Mouse (Mus musculus) CD4-positive helper T cell, adult 2 months (primary cell): ENCODE data around the gene Glyctk.
A peak's percentile ranks its signal among the peaks of the same experiment; 100 is the strongest.
"Not testable (repeated sequence)": the region's sequence is repeated elsewhere in the genome, so short reads cannot be mapped to it uniquely, and the experiment has no call there.

Experiments
- DNase-seq: peaks from one replicate; pipeline ENCODE4 v3.0.0-alpha.2; 2012; ENCODE audit warnings: low read depth, missing footprints, low spot score

Gene Glyctk

GRCm38 (mm10) chr9:106176769-106177168, 18.8 kb upstream of the Glyctk start:
- DNase-seq, result peak; percentile 34

GRCm38 (mm10) chr9:106175552-106176200, 17.7 kb upstream of the Glyctk start:
- DNase-seq, result peak; percentile 48

- no peak for DNase-seq
These were observed 15.4 kb upstream of the Glyctk start for GRCm38 (mm10) chr9:106173363-106173762.

GRCm38 (mm10) chr9:106172527-106172926, 14.6 kb upstream of the Glyctk start:
- no peak for DNase-seq

GRCm38 (mm10) chr9:106171346-106172158, 13.6 kb upstream of the Glyctk start:
- DNase-seq, result peak; percentile 44

GRCm38 (mm10) chr9:106170556-106171345, 12.8 kb upstream of the Glyctk start, which contains the start of gene Wdr82:
TSS of gene Wdr82 (plus strand) at chr9:106170928.
- DNase-seq, result peak; percentile 95

GRCm38 (mm10) chr9:106169917-106170316, 12.0 kb upstream of the Glyctk start:
- no peak for DNase-seq

- not testable (repeated sequence) for DNase-seq
These were observed 11.1 kb upstream of the Glyctk start for GRCm38 (mm10) chr9:106169006-106169405.

- DNase-seq, result no peak
These were observed 9.8 kb upstream of the Glyctk start for GRCm38 (mm10) chr9:106167703-106168102.

- no peak for DNase-seq
These were observed 9.3 kb upstream of the Glyctk start for GRCm38 (mm10) chr9:106167241-106167640.

GRCm38 (mm10) chr9:106166709-106167108, 8.8 kb upstream of the Glyctk start:
- DNase-seq, result no peak

GRCm38 (mm10) chr9:106160426-106160825, 2.5 kb upstream of the Glyctk start:
- DNase-seq, result peak; percentile 28

GRCm38 (mm10) chr9:106159784-106160301, 1.9 kb upstream of the Glyctk start:
- DNase-seq, result peak; percentile 85

- DNase-seq, result no peak
These were observed 1.3 kb upstream of the Glyctk start for GRCm38 (mm10) chr9:106159237-106159636.

GRCm38 (mm10) chr9:106157623-106157925, 364 bp downstream of the Glyctk start:
- DNase-seq, result no peak

GRCm38 (mm10) chr9:106156921-106157622, 866 bp downstream of the Glyctk start:
- no peak for DNase-seq

GRCm38 (mm10) chr9:106156419-106156818, 1.5 kb downstream of the Glyctk start:
- DNase-seq, result peak; percentile 48

- DNase-seq, result no peak
These were observed 3.8 kb downstream of the Glyctk start for GRCm38 (mm10) chr9:106154106-106154505.

- DNase-seq, result no peak
These were observed 8.6 kb downstream of the Glyctk start for GRCm38 (mm10) chr9:106149399-106149754.

- DNase-seq, result no peak
These were observed 9.2 kb downstream of the Glyctk start for GRCm38 (mm10) chr9:106148541-106149398.
